Mouse (Mus musculus) fat pad, adult 2 months (tissue): ENCODE measurements around the gene Exoc3l.

Experiments used
- DNase-seq: peaks from one replicate; pipeline ENCODE4 v3.0.0-alpha.2; 2011; ENCODE audit warnings: low read depth, low spot score; ENCODE audit errors: extremely low read depth

Exoc3l gene

GRCm38 (mm10) chr8:105270101-105270915 is 25.6 kb downstream of the Exoc3l start:
- no peak for DNase-seq

- DNase-seq = no peak
Observed at GRCm38 (mm10) chr8:105269461-105269947, 26.4 kb downstream of the Exoc3l start, which contains the start of gene Hsf4. Gene Hsf4 (plus strand): TSS chr8:105269801.

DNA sequence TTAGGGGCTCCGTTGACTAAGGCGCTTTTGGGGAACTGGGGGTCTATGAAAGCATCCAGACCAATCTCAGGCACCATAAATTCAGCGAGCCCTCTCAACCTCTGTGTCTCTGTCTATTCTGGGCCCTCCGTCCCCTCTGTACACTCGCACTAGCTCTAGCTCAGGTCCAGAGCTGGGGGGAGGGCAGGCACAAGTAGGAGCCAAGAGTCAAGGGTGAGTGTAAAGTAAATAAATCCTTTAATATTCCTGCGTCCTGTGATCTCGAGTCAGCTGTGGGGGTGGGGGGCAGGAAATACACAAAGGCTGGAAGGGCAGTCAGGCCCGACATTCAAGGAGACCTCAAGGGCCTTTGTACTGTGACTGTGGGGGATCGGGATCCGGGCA is 26.8 kb downstream of the Exoc3l start:
- DNase-seq = no peak

- no peak for DNase-seq
Observed at GRCm38 (mm10) chr8:105268342-105269074, 27.4 kb downstream of the Exoc3l start.

DNA sequence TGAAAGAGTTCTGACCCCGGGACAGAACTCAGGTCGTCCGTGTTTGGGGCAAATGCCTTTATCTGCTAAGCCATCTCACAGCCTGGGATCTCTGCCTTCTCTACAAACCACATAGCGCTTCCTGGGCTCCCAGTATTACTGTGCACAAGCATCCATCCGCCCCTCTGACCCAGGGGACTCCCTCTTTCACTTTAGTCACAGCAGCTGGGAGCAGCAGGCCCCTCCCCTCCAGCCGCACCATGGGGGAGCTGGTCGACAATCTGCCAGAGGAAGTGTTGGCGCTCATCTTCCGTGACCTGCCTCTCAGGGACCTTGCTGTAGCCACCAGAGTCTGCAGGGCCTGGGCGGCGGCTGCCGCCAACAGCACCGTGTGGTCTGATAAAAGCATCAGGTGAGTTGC is 29.1 kb downstream of the Exoc3l start:
- no peak for DNase-seq

DNA sequence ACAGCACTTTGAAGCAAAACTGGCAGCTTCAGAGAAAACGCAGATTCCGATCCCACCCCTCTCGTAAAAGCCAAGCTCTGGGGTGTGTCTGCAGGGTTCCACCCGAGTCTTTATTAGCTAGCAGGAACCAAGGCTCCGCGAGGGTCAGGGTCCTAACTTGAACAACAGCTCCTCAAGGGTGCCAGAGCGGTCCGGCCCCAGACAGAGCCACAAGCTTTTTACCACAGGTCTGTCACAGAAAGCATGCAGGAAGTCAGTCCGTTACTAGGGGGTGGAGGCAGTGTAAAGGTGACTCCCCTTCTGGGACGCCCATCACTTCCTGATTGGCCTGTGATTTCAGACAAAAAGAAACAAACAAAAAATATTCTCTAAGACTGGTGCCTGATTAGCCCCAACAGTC is 30.8 kb downstream of the Exoc3l start:
- no peak for DNase-seq

DNA sequence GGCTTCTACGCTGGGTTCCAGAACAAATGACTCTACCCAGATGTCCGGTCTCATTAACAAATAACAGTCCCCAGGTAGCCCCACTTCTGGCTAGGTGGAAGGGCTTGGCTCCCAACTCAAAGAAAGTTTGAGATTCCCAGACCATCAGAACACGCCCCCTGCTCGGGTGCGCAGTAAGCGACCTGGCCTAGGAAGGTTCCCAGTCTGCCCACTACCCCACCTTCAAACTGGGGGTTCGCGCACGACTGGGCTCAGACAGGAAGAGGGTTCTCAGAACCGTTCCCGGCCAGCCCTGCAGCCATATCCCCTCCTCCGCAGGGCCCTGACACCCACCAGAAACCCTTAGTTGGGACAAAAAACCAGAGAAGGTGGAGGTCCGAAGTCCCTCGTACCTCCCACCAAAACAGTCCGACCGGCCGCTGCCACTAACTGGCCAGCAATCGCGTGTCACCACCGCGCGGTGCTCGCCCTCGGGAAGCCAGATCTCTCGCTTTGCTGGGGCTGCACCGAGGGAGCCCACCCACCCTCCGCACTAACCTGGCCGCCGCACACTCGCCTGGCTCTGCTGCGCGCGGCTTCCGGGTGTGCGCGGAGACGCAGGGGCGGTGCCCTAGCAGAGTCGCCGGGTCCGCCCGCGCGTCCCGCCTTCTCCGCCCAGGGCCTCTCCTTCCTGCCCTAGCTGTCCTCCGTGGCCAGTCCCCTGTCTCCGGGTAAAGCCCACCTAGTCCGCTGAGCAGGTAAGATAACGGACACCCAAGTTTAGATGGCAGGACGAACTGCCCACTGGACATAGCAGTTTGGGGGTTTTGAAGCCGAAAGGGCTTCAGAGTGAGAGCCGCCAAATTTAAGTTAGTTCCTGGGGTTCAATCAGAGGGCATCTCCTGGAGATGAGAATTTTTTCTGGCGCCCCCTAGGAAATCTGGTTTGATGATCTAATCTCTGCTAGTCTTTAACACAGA is 31.6 kb downstream of the Exoc3l start, which contains the start of the genes Tradd and Fbxl8:
Gene Tradd (minus strand): TSS at position 586 of the 959 bp plus-strand sequence.
Gene Fbxl8 (plus strand): TSS at position 625 of the 959 bp plus-strand sequence.
- DNase-seq = no peak

GRCm38 (mm10) chr8:105263244-105263912 is 32.5 kb downstream of the Exoc3l start:
- DNase-seq = no peak

DNA sequence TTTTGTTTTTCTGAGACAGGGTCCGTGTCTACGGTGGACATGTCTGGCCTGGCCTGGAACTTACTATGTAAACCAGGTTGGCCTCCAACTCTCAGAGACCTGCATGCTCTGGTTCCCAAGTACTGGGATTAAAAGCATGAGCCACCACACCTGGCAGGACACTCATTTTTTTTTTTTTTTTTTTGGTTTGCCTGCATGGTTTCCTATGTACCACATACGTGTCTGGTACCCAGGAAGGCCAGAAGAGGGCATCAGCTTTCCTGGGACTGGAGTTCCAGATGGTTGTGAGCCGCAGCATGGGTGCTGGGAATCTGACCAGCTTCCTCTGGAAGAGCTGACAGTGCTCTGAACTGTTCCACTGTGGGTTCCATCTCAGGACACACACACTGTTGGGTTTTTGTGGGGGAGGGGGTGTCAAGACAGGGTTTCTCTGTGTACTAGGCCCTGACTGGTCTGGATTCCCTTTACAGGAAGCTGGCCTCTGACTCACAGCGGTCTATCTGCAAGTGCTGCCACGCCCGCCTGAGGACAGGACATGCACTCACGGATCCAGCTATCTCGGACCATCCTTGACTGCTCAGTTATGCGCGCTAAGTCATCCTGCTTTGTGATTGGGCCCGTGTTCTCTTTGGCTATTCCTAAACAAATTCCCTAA is 34.4 kb downstream of the Exoc3l start:
- DNase-seq = no peak

- DNase-seq = no peak
Observed at GRCm38 (mm10) chr8:105260371-105261099, 35.4 kb downstream of the Exoc3l start.

DNA sequence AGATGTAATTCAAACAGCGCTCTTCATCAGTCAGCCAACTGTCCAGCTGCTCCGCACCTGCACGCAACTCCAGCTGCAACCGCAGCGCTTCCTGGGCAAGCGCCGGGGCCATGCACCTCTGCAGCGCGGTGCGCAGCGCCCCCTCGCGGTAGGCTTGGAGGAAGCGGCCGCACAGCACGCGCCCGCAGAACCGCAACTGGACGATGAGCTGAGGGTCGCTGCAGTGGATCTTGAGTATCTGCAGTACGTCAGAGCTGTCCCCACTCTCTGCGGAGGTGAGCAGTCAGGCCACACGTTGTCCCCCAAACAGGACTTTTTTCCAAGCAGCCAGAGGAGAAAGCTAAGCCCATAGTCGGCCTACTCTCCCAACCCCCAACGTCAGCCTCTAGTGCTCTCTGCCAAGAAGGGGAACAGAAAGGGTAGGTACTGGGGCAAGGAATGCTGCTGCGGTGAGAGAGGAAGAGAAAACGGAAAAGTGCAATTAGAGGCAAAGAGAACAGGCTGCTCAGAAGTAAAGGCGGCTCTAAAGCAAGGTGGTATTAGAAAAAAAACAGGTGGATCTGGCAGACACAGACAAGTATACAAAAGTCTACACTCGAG is 36.1 kb downstream of the Exoc3l start:
- DNase-seq = no peak

DNA sequence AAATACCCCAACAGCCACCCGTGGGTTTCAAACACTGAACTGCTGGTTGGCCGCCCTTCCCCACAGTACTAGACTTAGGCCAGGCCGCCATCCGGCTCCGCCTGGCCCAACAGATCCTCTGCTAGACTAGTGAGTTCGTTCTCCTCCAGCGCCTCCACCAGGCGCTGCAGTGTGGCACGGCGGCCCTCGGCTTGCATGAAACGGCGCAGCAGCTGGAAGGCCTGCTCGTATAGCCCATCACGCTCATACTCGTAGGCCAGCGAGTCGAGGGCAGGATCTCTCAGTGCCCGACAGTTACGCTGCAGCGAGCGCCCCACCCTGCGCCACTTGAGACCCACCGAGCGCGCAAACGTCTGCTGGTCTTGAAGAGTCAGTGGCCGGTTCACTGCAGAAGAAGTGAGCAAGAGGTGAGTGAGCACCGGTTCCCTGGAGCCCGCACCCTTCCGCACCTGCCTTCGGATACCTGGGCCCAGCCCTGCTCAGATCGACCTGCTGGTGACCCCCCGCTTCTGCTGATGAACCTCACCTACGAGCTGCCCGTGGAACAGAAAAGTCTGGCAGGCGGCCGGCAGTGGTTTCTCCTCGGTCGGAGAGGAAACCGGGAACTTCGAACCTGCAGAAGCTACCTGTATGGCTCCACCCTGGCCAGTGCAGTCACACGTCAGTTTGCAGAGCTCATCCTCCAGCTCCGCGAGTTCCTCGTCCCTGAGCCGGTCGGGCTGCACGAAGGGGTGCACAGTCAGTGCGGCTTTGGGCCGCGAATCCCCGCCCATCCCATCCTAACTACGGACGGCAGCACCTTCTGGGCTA is 36.8 kb downstream of the Exoc3l start:
- no peak for DNase-seq

- no peak for DNase-seq
Observed at GRCm38 (mm10) chr8:105257318-105258114, 38.4 kb downstream of the Exoc3l start.

GRCm38 (mm10) chr8:105254966-105255350 is 40.9 kb downstream of the Exoc3l start, which contains the start of gene B3gnt9:
Gene B3gnt9 (minus strand): TSS chr8:105255153.
- no peak for DNase-seq

DNA sequence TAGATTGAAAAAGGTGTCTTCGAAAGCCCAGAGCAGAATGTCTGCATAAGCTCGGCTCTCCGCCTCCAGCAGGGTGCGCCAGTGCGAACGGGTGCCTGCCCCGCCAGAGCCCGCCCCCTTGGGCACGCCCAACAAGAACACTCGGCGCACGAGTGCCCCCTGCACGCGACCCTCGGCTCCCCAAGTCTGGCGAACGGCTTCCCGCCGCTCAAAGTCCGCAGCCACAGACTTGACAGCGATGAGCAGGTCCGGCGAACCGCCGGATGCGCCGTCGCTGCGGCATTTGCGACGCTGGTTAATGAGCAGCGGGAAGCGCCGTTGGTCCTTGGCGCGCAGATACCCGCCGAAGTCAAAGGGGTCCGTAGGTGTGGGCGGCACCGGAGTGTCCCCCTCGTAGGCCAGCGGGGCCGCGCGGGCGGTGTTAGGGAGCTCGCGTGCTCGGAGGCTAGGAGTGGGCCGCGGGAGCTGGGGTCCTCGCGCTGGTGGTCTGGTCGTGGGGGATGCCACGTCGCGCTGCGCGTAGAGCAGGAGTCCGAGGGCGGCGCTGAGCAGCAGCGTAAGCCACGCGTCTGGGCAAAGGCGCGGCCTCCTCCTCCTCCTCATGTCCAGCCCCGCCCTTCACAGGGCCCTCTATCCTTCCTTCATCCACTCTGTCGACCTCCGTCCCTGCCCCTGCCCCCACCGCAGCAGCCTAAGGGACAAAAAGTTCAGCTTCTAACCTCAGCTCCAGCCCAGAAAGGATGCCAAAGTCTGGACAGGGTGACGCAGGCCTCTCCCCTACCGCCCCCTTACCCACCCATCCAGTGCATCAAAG is 41.5 kb downstream of the Exoc3l start:
- DNase-seq = no peak

DNA sequence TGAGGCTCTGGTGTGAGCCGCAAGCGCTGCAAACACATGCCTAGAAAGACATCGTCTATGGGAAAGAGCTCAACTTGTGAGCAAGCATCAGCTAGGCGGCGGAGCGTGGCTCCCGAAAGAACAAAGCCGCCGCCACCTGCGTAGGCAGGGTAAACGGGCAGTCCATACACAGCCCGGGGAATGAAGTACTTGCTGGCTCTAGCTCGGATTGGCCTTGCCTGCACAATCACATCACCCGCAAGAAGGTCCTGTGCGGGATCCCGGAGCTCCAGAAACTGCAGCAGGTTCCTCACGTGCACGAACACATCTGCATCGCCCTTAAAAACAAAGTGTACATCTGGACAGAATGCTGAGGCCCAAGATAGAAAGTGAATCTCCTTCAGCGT is 42.1 kb downstream of the Exoc3l start:
- DNase-seq = no peak
